Mouse (Mus musculus): ENCODE measurements around the gene Fkbp14. TPM values are rescaled to one million over a fixed set of nuclear protein-coding genes. Genes with fewer than 3 reads are reported as not detected.

The Fkbp14 gene
- polyA plus RNA-seq (2017; shearing (Covaris generic)), result not detected

GRCm38 (mm10) chr6:54597208-54597607 lies at the start of gene Fkbp14:
Fkbp14 (minus strand) TSS chr6:54597308.

GRCm38 (mm10) chr6:54594469-54595329 lies 2.4 kb downstream of the Fkbp14 start, which contains the start of gene Plekha8:
Plekha8 (plus strand) TSS chr6:54595111.

GRCm38 (mm10) chr6:54565665-54566545 lies 31.2 kb downstream of the Fkbp14 start, which contains the start of gene Scrn1:
Scrn1 (minus strand) TSS chr6:54566489.

Other genes starting within 250 kb of the Fkbp14 start
- 0.17 TPM for gene Wipf3, start 167.7 kb downstream of the Fkbp14 start, polyA plus RNA-seq (2017; shearing (Covaris generic))
- gene Scrn1, start 30.8 kb downstream of the Fkbp14 start, polyA plus RNA-seq (2017; shearing (Covaris generic)), result not detected
- gene Plekha8, start 2.2 kb downstream of the Fkbp14 start, polyA plus RNA-seq (2017; shearing (Covaris generic)), result 4.0 TPM
- gene Mturn, start 84.3 kb upstream of the Fkbp14 start, polyA plus RNA-seq (2017; shearing (Covaris generic)), result 36.4 TPM
- gene Znrf2, start 219.6 kb upstream of the Fkbp14 start, polyA plus RNA-seq (2017; shearing (Covaris generic)), result 152 TPM

Measured in naive thymus-derived CD4-positive, alpha-beta T cell, adult 5 months (primary cell).